Mouse (Mus musculus) frontal cortex, adult 2 months (tissue): Measurements from ENCODE around the gene Accsl. TPM values are rescaled to one million over a fixed set of nuclear protein-coding genes. Genes with fewer than 3 reads are reported as not detected.
A peak's percentile ranks its signal among the peaks of the same experiment; 100 is the strongest.

Experiments
- DNase-seq, 2 experiments: peaks; one replicate each; pipeline ENCODE4 v3.0.0; 2022; ENCODE audit warnings: low spot score in 1 of 2; ENCODE audit errors: extremely low spot score in 1 of 2
- polyA plus RNA-seq: library from polyadenylated mRNA; depleted of rRNA; stranded (reverse); fragments of >200 nt; gene quantifications from 2 replicates; pipeline ENCODE4 v1.2.3, GENCODE M21; 2012; rRNA removed

Gene Accsl
- polyA plus RNA-seq, result 0.58 and 1.0 TPM in 2 replicates

DNA sequence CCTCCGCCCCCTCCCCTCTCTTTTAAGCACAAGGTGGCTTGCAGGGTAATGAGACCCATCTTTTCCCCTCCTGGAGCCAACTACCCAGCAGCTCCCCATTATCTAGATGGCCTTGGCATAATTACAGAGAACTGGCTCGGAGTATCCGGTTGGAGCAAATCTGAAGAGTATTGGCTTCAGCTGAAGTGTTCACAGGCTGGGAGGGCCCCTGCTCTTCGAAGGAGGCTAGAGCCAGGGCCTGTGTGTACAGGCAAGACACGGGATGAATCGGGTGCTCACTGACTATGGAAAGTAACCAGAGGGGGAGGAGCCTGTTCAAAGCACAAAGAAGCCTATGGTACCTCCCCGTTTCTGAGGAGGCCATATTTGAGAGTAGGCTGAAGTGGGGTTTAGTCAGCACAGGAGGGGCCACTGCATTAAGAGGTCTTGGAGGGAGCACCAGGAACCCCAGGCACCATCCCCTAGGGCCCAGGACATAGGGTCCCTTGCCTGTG is at the start of gene Accsl:
Gene Accsl, minus strand, starts transcription at position 51 of the 494 bp plus-strand sequence.
- no peak for DNase-seq

DNA sequence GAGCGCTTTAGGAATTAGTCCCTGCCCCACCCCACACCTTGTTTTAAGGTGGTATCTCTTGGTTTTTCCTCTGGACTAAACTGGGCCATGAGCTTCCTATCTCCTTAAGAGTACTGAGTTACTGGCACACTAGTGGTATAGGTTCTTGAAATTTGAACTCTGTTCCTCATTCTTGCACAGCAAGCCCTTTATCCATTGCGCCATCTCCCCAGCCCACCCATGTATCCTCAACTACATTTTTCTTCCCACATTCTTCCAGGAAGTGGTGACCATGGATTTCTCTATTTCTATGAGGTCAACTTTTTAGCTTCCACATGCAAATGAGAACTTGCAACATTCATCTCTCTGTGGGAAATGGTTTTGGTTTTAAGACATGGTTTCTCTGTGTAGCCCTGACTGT is 44.6 kb upstream of the Accsl start:
- no peak for DNase-seq

DNA sequence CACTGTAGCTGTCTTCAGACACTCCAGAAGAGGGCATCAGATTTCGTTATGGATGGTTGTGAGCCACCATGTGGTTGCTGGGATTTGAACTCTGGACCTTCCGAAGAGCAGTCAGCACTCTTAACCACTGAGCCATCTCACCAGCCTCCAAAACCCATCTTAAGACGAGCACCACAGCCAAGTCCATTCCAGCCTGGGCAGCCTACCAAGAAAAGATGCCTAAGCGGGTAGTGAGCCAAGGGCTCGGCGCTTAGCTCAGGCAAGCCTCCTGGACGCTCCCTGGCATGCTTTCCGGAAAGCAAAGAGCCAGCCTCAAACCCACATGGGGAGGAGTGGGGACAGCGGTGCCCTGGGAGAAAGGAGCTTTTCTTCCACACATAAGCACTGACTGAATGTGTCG is 43.0 kb upstream of the Accsl start:
- DNase-seq, result peak in 1 of 2 experiments; percentile 46

DNA sequence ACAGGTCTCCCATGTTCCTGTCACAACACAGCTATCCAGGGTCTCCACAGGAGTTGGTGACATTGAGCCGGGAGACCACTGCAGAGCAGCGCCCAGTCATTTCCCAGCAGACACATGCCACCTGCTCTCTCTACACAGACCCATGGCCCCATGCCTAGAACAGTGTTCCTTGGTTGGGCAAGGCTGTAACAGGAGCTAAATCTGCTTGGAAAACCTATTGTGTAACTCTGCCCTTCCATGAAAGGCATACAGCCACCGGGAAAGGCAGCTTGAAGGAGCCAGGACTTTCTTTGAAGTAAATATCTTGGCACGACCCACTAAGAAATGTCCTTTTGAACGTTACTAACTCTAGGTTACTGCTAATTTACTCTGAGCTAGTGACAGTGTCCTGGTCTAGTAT is 40.8 kb upstream of the Accsl start:
- DNase-seq, result no peak

DNA sequence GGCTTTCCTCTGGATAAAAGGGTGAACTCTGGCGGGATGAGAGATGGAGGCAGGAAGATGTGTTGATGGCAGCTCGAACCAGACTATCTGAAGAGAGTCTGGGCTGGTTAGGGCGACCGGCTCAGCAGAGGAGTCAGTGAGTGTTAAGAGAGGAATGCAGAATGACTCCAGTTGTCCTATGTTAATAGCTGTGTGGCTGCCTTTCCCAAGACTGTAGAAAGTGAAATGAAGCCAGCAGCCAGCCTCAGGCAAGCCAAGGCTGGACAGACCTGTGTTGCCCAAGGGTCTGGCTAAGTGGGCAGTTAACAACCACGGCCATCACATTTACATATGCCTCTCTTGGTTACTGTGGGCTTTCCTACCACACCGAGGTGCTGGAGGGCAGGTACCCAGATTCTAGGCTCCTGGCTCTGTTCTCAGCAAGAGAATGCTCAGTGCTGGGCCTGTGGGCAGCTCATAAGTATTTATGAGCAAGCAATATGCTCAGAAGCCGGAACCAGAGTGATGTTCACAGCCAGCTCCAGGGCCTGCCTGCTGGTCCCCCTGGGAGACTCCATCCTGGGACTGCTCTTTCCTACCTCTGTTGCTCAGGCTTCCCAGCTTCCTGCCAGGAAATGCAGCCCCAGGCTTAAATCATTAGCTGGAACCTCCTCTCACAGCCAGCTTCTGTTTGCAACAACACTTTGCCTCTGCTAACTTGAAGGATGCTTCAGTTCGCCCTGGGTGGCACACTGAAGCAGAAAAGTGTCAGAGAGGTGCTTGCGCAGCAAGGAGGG is 38.8 kb upstream of the Accsl start:
- DNase-seq, result no peak

DNA sequence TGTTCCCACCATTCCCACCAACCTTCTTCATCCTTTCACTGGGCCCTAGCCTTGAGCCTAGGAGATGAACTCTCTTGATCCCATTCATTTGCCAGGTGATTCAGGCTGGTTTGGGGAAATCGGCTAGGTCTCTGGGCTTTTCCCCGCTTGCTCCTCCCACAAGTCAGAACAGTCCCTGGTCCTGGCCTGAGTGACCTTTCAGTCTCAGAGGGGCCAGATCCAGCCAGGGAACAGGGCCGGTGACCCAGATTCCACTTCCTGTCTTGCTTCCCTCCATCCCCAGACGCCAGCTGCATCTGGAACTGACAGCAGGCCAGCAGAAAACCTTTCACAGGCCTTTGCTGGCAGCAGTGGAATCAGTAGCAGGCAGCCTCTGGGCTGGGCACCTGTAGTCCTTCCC is 37.4 kb upstream of the Accsl start:
- no peak for DNase-seq

DNA sequence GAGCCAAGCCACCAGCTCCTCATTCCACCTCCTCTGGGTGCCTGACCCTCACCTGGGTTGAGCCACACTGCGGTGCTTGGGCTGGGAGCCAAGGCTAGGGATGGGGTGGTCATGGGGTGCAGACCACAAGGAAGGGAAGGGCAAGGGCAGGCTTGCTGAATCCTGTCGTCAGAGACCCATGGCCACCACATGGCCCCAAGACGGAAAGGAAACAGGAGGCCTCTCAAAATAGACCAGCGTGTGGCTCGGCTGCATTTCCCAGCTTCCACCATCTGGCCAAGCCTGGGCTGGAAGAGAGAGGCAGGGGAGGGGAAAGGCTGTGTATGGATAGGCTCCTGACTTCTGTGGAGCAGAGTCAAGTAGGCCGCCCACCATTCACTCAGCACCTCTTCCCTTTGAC is 34.5 kb upstream of the Accsl start:
- DNase-seq, result peak in 1 of 2 experiments; percentile 54

DNA sequence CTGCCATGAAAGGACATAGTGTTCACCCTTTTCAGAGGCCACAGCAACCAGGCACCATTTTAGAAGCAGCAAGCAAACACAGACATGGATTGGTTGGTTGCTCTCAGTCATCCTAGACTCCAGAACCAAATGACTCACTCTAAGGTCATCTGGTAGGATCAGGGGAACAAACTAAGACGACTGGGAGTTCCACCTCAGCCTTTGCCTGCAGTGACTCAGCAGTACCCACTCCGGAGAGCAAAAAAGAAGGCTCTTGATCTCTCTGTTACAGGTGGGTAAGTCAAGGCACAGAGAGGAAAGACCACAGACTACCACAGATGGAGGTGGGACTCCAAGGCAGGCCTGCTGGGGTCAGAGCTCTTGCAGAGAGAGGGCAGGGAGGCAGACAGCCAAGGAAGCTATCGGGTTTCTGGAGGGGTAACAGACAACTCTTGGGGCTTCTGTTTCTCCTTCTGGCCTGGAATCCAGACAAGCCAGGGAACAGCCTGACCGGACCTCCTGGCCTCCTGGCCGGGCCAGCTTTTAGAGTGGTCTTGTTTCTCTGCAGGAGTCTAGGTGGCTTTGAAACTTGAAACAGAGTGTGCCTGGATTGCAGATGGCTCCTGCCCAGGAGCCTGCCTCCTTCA is 33.8 kb upstream of the Accsl start:
- no peak for DNase-seq

DNA sequence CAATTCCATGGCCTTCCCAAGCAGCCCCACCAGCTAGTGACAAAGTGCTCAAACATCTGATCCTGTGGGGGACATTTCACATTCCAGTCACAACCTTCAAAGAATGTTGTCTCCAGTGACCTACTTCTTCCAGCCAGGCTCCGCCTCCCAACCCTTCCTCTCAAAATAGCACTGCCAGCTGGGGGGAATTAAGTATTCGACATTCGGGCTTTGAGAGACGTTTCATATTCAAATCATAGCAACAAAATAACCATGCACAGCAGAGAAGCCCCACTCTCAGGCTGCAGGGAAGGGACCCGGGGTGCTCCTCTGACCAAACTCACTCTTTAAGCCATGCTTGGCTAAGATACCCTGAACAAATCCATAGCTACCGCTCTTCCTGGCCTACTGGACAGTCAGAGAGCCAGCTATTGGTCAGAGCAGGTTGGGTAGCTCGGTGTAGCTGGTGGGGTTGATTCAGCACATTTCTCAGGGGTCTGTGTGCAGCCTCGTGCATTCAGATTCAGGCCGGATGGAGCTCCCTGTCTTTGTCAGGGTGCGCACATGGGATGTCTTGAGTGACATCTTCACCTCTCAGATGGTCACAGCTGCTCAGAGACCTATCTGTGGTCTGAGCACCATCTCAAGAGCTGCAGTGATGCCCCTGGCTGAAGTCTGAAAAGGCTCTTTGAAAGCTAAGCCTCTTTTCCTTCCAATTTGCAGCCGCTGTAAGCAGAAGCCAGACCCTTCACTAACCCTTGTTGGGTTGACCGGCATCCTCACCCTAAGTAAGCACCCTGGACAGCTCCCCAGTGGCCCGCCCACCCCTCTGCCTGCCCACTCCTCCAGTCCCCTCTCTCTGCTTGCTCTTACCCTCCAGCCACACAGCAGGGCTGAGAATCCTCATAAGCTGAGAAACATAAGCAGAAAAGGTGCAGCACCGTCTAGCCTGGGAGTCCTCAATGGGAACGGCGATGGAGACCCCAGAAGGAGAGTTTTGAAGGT is 30.7 kb upstream of the Accsl start:
- DNase-seq, result peak; percentile 41 to 57

DNA sequence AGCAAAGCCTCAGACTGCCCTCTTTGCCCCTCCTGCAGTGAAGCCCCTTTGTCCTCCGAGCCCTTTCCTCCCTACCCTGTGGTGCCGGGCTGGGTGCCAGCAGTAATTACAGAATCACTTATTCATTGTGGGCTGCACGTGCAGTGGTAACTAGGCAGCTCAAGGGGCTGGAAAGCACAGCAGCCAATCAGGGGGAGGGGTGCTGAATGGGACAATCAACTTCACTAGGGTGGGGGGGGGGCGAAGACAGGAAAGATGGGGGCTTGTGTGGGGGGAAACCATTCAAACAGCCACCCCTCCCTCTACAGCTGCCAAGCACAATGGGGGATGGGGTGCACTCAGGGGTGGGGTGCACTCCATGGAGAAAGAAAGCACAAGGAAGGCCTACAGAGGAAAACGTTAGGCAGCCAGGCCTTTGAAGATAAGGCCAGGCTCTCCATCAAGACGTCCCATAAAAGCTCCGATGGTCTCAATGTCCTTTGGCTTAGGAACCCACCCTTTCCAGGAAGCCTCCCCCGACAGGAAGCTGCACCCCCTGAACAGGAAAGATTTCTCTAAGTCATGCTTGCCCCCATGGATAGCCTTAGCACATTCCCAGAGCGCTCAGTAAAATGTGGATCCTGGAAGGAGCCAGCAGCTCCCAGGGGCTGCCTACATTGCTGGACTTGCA is 22.8 kb upstream of the Accsl start:
- peak; percentile 53 to 77 for DNase-seq

DNA sequence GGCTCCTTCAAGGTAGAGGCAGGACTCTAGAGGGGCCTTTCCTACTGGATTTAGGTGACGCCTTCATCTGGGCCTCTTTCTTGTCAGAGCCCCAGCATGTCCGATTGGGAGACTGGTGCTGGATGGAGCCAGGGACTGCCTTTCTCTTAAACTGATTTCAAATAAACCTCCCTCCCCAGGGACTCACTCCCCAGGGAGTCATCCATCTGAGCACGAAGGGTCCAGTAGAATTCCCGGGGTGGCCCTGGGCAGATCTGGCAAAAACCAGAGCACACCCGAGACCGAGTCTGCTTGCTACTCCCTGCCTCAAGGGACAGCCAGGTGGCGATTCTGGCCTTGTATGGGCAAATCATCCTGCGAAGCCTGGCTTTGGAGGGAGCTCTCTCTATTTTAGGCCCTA is 21.2 kb upstream of the Accsl start:
- DNase-seq, result no peak

DNA sequence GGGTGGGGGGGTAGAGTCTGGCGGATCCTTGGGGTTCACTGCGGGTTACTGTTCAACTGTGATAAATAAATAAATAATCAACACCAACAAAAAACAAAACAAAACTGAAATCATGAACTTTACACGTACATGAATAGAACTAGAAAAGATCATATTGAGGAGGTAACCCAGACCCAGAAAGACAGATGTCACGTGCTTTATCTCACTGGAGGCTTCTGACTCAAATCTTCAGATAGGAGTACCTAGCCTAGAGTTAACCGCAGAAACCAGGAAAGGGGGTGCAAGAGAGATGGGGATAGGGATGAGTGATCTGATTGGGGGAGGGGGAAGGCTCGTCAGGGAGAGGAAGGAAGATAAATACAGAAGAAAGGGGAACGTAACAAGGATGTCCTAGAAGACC is 20.1 kb upstream of the Accsl start:
- DNase-seq, result no peak

DNA sequence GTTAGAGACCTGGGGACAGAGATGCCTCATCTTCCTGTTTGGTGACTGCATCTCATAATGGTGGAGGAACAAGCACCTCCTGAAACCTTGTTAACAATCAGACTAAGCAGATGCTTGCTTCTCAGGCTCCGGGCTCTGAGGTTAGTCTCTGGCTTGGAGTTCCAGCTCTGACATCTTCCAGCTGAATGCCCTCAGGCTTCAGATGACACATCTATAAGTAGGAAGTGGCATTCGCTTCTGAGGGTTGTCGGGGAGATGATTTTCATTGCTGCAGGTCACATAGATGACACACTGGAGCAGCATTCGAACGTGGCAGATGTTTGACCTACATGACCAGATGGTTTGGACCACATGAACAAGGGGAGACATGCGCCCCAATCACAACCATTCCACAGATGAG is 19.4 kb upstream of the Accsl start:
- no peak for DNase-seq

DNA sequence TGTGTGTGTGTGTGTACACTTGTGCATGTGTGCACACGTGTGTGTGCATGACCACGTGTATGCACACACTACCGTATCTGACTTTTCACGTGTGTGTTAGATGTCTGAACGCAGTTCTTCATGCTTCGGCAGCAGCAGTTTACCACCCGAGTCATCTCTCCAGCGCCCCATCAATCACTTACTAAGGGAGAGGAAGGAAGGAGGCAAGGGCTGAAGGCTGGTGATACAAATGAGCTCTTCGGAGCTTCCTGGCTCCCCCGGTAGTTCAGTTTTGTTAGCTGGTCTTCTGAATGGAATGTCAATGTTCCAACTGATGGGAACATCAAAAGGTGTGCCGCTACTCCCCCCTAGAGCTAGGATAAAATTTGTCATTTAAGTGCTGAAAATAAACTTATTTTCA is 18.3 kb upstream of the Accsl start:
- DNase-seq, result no peak

DNA sequence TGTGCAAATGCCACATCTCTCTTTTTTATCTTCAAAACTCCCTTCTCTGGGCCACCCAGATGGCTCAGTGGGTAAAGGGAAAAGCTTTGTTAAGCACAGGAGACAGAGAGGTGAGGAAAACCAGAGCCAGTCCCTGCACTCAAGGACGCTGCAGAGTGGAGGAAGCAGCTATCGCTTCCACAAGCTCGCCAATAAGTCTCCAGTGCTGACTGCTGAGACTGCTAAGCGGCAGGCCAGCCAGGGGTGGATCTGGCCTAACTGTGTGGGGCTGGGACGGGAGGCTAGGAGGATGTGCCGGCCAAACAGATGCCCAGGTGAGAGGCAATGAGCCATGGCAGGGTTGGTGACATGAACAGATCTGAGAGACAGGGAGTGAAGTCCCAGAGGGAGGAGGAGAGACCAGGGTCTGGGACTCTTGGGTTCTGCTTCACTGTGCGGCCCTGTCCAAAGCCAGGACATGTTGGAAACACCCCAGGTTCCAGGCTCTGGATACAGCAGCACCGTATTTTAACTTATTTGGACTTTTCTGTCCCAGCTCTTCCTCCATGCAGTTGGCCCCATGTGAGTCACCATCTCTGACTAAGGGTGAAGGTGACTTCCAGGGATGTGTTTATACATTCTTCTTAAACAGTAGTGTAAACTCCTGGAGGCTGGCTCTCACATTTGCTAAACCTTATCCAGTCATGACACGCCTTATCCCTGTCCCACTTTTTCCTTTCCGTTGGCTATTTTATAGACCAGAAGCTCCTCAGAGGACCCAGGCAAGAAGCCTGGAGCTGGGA is 17.2 kb upstream of the Accsl start:
- DNase-seq, result no peak

DNA sequence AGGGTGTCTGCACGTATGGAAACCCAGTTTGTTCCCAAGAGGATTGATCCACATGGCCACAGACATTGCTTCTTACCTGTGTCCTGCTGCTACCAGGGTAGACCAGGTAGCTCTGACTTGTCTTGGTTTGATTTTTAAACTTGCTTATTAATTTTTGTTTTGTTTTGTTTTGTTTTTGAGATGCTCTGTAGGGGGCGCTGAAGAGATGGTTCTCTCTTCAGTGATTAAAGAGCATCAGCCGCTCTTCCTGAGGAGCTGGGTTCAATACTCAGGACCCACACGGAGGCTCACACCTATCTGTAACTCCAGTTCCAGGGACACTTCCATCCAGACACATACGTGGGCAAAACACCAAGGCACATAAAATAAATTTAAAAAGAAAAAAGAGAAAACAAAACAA is 14.1 kb upstream of the Accsl start:
- DNase-seq, result no peak

DNA sequence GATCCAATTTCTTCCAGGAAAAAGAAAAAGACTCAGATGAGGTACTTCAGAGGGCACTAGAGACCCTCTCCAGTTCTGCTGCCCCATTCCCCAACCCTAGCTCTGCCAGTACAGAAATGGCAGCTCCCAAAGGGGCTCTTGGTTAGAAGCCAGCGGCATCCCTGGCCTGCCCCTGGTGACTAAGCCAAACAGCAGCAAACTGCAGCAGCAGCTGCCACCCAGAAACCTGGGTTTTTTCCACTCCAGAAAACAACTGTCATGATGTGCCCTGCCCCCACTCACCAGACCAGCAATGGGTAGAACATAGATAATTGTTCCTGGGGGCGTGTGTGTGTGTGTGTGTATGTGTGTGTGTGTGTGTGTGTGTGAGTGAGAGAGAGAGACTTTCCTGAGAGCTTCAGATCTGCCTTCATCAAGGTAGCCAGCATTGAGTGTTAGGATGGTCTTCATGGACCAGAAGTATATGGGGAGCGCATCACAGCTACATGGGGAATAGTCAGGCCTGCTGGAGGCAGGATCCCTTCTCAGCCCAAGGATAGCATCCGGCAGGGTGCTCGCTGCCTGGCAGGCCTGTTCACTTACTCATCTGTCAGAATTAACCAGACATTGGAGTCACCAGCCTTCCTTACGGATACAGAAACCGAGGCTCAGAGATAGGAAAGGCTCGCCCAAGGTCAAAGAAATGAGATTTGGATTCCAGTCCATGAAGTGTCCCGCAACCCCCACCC is 12.8 kb upstream of the Accsl start:
- DNase-seq, result no peak

DNA sequence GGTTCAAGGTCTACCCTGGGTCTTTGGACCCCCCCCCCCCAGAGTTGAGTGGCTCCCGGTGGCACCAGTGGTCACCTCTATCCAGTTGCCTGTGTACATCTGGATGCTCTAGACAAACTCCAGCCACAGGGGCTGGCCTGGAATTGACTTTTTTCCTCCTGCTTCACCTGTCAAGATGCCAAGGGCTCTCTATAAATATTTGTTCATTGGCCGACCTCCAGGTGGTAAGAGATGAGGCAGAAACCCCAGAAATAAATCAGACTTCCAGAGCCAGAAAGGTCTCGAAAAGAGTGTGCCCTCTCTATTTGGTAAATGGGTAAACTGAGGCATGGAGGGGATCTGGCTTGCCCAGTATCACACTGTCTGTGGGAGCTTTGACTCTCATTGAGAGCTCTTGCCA is 12.0 kb upstream of the Accsl start:
- DNase-seq, result no peak

DNA sequence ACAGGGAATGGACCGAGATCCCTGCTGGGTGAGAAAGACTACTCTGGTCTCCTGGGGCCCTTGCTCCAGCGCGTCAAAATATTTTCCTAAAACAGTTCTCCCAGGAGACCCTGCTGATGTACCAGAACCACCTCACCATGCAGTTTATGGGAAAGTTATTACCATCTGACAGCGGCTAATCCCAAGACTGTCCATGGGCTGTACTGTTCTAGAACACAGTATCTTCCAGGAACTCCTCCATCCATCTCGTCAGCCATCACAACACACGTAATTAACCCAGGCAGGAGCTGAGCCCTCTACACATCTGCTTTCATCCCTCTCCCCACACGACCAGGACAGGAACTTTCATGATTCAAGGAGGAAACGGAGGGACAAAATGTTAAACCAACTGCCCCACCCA is 11.5 kb upstream of the Accsl start:
- no peak for DNase-seq
